Mouse (Mus musculus): Measurements from ENCODE around the gene Id1.

Gene Id1

DNA sequence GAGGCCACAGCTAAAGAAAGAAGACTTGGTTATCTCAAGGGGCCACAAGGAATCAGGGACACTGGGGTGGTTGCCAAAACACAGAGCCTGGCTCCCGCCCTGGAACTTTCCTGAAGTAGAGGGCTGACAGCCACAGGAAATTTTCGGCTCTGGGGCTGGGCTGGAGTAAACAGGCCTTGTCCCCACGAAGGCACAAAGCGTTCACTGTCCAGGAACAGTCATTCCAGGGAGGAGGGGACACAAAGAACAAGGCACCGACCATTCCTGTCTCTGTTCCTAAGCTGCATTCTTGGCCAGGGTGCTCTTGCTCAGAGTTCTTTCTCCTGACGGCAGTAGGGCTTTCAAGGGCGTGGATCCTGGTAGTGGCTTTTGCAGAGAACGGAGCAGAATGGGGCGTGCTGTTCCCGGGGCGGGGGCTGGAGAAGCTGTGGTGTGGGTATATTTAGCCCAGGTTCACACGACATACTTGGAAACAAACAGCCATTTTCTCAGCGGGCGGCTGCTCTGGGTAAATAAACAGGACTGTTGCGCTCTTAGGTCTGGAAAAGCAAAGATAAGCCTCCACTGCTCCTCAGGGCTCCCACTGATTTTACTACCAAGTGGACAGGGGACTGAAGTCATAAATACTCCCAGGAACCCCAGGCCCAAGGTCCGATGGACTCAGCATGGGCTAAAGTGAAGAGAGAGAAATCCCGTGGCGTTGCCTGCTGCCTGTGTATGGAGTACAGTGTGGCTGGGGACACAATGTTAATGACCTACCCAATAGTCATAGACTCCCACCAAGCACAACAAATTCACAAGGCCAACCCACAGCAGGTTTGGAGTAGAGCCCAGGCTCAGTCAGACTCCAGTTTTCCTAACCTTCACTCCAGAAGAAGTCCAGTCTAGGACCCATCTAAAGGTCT is 49.6 kb downstream of the Id1 start:
- DNase-seq = no peak
